Mouse (Mus musculus): ENCODE measurements around the gene Actc1.

DNA sequence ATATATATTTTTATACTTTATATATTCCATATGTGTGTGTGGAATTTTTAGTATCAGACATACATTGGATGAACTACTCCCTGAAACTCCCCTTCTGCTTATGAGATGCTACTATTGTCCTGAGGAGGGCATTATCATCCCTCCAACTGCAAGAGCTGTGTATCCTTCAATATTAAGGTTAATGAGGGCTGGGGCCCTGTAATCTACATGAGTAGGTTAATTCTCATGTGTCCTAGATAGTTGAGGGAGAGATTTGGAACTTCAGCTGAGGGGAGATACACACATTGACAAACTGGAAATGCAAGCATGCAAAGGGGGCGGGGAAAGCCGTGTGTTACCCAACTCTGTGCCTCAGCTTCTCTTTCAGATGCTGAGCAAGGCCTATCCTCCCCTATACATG, 15.4 kb downstream of the Actc1 start:
- no peak for TF ChIP-seq CTCF (IDR thresholded peaks at IDR 0.05; ENCODE audit: low read depth)
- no peak for TF ChIP-seq EP300 (optimal IDR thresholded peaks at IDR 0.05)

All from stomach, postnatal 0 days (tissue).